Mouse (Mus musculus) midbrain, embryonic 11.5 days (tissue): ENCODE results near the gene Rell1. TPM values are rescaled to one million over a fixed set of nuclear protein-coding genes. Genes with fewer than 3 reads are reported as not detected.

ENCODE experiments used
- ATAC-seq: fragments of 200-750 bp; cut with Nextera tagmentation; 2 replicates; pipeline ENCODE4 v1.8.0; 2017; ENCODE audit warnings: moderate TSS enrichment, moderate library complexity; ENCODE audit not compliant: low FRiP score
- DNase-seq: peaks from one replicate; pipeline ENCODE4 v3.0.0; 2015; ENCODE audit warnings: low spot score; ENCODE audit errors: missing footprints
- H3K27ac ChIP-seq: fragments of 300-500 bp; sonication (generic); 2 replicates; pipeline ENCODE4 v1.5.1; 2014; ENCODE audit warnings: low read depth, low read length
- H3K27me3 ChIP-seq: fragments of 300-500 bp; sonication (generic); 2 replicates; pipeline ENCODE4 v1.6.1; 2014; ENCODE audit warnings: mild to moderate bottlenecking, low read length, moderate library complexity, mixed read lengths; ENCODE audit not compliant: control insufficient read depth, insufficient read depth
- H3K36me3 ChIP-seq: fragments of 300-500 bp; sonication (generic); 2 replicates; pipeline ENCODE4 v1.6.1; 2014; ENCODE audit warnings: mild to moderate bottlenecking, low read length, moderate library complexity, mixed read lengths; ENCODE audit not compliant: control insufficient read depth, insufficient read depth
- H3K4me1 ChIP-seq: fragments of 300-500 bp; sonication (generic); 2 replicates; pipeline ENCODE4 v1.6.1; 2014; ENCODE audit warnings: low read length; ENCODE audit not compliant: control insufficient read depth, insufficient read depth
- H3K4me2 ChIP-seq: fragments of 300-500 bp; sonication (generic); 2 replicates; pipeline ENCODE4 v1.6.1; 2014; ENCODE audit warnings: mild to moderate bottlenecking, moderate library complexity
- H3K4me3 ChIP-seq: fragments of 300-500 bp; sonication (generic); 2 replicates; pipeline ENCODE4 v1.5.1; 2014; ENCODE audit warnings: low read depth, low read length
- H3K9ac ChIP-seq: fragments of 300-500 bp; sonication (generic); 2 replicates; pipeline ENCODE4 v1.6.1; 2014; ENCODE audit warnings: low read length
- H3K9me3 ChIP-seq: fragments of 300-500 bp; sonication (generic); 2 replicates; pipeline ENCODE4 v1.6.1; 2016; ENCODE audit warnings: low read length; ENCODE audit not compliant: control insufficient read depth
- WGBS: fragments of 180-500 bp; shearing (Covaris S2); extraction: QIAGEN DNeasy Blood & Tissue Kit; methylation state at CpG from one replicate; pipeline ENCODE4 v1.1.7; 2014; 5-methylcytosine and 5-hydroxymethylcytosine counted together
- polyA plus RNA-seq: library from polyadenylated mRNA; unstranded; fragments of >200 nt; fragmentation: Nextera tagmentation; extraction: Ambion mirVana; gene quantifications from 2 replicates; pipeline ENCODE4 v1.2.1, GENCODE M21; 2014

The Rell1 gene
- polyA plus RNA-seq: 8.4 and 10.0 TPM in 2 replicates

DNA sequence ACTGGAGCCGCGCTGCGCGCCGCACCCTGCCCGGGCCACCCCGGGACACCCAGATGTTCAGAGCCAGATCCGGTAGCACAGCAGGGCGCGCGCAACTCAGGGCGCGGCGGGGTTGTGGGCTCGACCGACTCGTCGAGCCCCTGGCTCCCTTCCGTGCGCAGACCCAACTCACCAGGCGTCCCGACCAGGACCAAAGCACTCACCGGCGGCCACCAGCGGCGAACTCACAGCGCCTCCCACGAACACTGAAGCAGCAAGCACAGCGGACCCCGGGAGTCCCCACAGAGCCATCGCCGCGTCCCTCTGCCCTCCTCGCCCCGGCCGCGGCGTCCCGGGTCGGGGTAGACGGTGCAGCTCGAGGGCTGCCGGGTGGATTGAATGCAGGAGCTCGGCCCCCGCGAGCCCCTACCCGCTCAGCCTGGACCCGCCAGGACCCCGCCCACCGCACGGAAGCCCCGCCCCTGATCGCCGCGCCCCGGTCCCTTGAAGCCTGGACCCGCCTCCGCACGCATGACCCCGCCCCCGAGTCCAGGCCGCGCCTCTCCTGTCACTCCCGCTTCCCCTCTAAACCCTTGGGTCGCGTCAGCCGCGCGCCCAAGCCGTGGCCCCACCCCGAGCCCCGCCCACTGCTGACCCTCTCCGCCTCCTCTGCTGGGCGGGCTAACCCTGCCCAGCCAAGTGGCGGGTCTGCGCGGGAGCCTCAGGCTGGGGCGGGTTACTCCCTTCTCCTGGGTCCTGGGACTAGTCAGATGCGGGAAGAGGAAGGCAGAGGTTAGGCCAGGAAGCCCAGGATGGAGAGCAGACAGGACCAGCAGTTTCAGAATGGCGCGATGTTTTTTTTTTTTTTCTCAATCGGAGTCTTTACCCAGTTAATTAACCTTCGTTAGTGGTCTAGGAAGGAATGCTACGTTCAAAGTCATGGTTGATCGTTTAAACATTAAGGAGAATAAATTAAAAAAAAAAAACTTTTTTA lies at the start of gene Rell1:
Rell1 (minus strand) TSS at position 455 of the 973 bp plus-strand sequence.
- H3K9me3 ChIP-seq: no peaks in the 10 kb centered on the region
- H3K4me2 ChIP-seq: peak within 1 kb of the TSS; percentile 68
- H3K9ac ChIP-seq: peak within 1 kb of the TSS; percentile 76
- DNase-seq (peak; percentile 100), ATAC-seq (peak; percentile 98)
- H3K36me3 ChIP-seq: no peaks in the 10 kb centered on the region
- H3K4me1 ChIP-seq: peaks cover 14% of the 10 kb centered on the region; the same call in 1 of the 2 replicates
- no peaks in the 10 kb centered on the region for H3K27me3 ChIP-seq
- no peak within 1 kb of the TSS for H3K27ac ChIP-seq
- H3K4me3 ChIP-seq: peak within 1 kb of the TSS; percentile 49
- 3% methylated on average over 57 of the region's 85 CpGs for WGBS

DNA sequence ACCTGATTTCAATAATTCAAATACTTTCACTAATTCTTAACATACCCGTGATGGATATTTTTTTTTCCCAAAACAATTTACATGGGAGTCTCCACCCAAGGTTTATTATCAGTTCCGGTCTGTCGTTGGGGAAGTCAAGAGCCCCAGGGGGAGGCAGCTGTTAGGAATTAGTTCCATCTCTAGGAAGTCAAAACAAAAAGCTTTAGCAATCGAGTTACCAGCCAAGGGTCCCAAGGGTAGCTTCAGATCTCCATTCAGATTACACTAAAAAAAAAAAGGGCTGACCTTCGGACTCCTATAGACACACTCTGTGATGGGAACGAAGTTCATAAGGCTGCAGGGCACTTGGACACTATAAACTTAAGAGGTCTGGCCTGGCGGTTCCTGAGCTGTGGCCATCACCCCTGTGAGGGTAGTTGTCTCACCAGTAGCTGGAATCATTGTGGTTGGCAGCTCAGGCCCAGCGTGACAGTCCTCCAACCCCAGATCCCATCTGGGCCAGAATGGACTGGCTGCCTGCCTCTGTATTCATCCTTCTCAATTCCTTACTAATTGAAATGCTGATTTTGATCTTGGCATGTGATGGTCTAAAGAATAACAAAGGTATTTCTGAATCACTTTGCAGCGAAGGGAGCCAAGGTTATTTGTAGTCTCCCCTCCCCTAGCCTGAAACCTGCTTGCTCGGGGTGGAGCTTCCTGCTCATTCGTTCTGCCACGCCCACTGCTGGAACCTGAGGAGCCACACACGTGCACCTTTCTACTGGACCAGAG lies 44.1 kb upstream of the Rell1 start:
- no peaks in the 10 kb centered on the region for H3K9me3 ChIP-seq
- ATAC-seq: no peak

DNA sequence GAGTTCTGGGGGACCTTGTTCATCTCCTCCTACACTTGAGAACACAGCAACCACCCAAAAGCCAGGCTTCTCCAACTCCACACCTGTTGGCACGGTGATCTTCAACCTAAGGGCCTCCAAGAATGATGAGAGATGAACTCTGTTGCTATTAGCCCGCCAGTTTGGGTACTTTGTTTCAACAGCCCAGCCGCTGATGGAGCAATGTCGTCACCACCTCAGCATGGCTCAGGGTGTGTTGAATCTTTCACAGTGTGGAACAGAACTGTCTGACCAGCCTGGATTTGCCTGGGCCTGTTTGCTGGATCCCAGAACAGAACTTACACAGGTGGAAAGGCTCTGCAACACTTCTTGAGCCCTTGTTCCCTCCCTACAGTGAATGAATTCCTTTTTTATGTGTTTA lies 37.9 kb upstream of the Rell1 start:
- no peaks in the 10 kb centered on the region for H3K9me3 ChIP-seq
- WGBS: 84% methylated on average over 4 of the region's 4 CpGs
- no peak for ATAC-seq

More for the DNA sequence above, 44.1 kb upstream of the Rell1 start:
- no peaks in the 10 kb centered on the region for H3K4me1 ChIP-seq
- no peak overlapping the region for H3K27ac ChIP-seq
- H3K4me2 ChIP-seq: no peak overlapping the region
- H3K36me3 ChIP-seq: no peaks in the 10 kb centered on the region
- no peak overlapping the region for H3K4me3 ChIP-seq
- 79% methylated on average over 12 of the region's 13 CpGs for WGBS
- no peak overlapping the region for H3K9ac ChIP-seq
- no peak for DNase-seq
- no peaks in the 10 kb centered on the region for H3K27me3 ChIP-seq

DNA sequence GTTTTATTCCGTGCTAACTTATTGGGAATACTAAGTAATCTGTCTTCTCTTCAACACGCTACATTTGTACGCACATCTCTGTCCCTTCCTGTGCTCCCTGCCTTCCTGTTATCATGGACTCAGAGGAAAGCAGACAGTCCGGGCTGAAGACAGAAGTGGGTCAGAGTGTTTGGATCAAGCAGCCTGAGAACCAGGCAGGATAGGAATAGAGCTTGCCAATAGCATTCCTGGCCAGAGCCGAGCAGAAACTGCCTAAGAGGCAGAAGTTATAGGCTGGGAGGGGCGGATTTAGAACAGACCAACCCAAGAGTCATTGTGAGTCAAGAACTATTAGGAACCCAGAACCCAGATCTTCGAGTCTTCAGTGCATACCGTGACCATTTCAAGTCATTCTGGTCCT lies 34.6 kb upstream of the Rell1 start:
- Histone ChIP-seq H3K27ac (no peak overlapping the region), H3K4me3 (no peak overlapping the region), H3K4me2 (no peak overlapping the region), H3K36me3 (no peaks in the 10 kb centered on the region), H3K27me3 (no peaks in the 10 kb centered on the region), H3K4me1 (no peaks in the 10 kb centered on the region), H3K9ac (no peak overlapping the region), H3K9me3 (no peaks in the 10 kb centered on the region)
- DNase-seq: no peak
- 86% methylated on average over 8 of the region's 8 CpGs for WGBS
- ATAC-seq: no peak

More for the DNA sequence above, 37.9 kb upstream of the Rell1 start:
- Histone ChIP-seq H3K4me3 (no peak overlapping the region), H3K27me3 (no peaks in the 10 kb centered on the region), H3K36me3 (no peaks in the 10 kb centered on the region), H3K4me1 (no peaks in the 10 kb centered on the region), H3K9ac (no peak overlapping the region), H3K27ac (no peak overlapping the region), H3K4me2 (no peak overlapping the region)
- DNase-seq: no peak

DNA sequence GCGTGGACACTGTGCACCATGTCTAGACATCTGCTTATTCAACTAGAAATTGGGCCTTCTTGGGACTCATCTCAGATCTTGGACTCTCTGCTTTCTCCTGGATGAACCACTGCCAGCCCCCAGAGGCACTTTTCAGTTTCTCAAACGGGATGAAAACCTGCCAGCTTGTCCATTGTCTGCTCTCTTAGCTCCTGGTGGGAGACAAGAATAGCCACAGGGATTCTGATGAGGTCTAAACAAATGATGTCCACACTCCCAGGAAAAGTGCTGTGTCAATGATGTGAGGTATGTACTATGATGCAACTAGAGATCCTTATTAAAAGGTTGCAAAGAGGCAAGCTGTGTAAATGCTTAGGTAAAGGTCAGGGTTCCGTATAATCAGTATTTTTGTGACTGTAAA lies 25.2 kb upstream of the Rell1 start:
- H3K4me1 ChIP-seq: 0 out of 2 replicates have a peak, but pooled peaks cover 3% of the 10 kb centered on the region
- H3K9me3 ChIP-seq: no peaks in the 10 kb centered on the region
- DNase-seq (no peak), ATAC-seq (no peak)
- H3K9ac ChIP-seq: no peak overlapping the region
- H3K27me3 ChIP-seq: no peaks in the 10 kb centered on the region
- H3K27ac ChIP-seq: no peak overlapping the region
- H3K36me3 ChIP-seq: no peaks in the 10 kb centered on the region
- no peak overlapping the region for H3K4me2 ChIP-seq
- WGBS: 34% methylated on average over 3 of the region's 3 CpGs
- no peak overlapping the region for H3K4me3 ChIP-seq

DNA sequence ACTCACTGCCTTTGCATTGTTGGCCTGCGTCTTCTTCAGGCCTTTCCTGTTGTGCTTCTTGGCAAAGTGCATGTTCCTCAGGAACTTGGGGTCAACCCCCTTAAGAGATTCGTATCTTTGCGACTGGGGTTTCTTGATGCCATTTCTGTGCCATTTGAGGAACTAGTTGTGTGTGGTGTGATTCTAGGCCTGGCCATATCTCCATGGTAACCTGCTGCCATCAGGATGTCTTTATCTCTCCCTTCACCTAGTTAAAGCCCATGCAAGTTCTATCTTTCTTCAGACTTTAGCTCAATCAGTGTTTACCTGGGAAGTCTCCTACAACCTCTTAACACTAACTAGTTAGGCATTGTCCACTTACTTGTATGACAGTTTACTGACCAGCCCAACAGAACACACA lies 22.0 kb upstream of the Rell1 start:
- no peaks in the 10 kb centered on the region for H3K36me3 ChIP-seq
- WGBS: 98% methylated on average over 3 of the region's 3 CpGs
- no peak overlapping the region for H3K27ac ChIP-seq
- no peak for DNase-seq
- no peak overlapping the region for H3K4me2 ChIP-seq
- H3K27me3 ChIP-seq: no peaks in the 10 kb centered on the region
- no peak overlapping the region for H3K9ac ChIP-seq
- 0 out of 2 replicates have a peak, but pooled peaks cover 3% of the 10 kb centered on the region for H3K4me1 ChIP-seq
- H3K9me3 ChIP-seq: no peaks in the 10 kb centered on the region
- H3K4me3 ChIP-seq: no peak overlapping the region
- ATAC-seq: no peak

DNA sequence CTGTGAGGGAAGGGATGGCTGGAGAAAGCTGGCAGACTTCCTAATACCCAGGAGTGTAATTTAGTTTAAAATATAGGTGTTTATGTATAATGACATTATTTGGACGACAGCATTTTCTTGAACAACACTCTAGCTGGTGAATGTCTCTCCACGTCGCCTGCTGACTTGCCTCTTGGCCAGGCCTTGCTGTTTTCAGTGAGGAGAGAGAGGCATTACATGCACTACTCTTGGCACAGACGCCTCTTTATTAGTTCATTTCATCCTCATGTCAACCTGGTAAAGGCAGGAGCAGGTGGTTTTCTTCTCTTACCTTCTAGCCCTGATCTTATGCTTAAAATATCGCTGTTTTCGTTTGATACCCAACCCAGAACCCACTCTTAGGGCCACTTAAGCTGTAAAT lies 17.6 kb upstream of the Rell1 start:
- no peak overlapping the region for H3K4me3 ChIP-seq
- ATAC-seq: no peak
- H3K27ac ChIP-seq: no peak overlapping the region
- no peaks in the 10 kb centered on the region for H3K36me3 ChIP-seq
- H3K27me3 ChIP-seq: no peaks in the 10 kb centered on the region
- DNase-seq: no peak
- WGBS: 87% methylated on average over 6 of the region's 6 CpGs
- H3K9ac ChIP-seq: no peak overlapping the region
- H3K9me3 ChIP-seq: no peaks in the 10 kb centered on the region
- no peaks in the 10 kb centered on the region for H3K4me1 ChIP-seq
- H3K4me2 ChIP-seq: no peak overlapping the region

DNA sequence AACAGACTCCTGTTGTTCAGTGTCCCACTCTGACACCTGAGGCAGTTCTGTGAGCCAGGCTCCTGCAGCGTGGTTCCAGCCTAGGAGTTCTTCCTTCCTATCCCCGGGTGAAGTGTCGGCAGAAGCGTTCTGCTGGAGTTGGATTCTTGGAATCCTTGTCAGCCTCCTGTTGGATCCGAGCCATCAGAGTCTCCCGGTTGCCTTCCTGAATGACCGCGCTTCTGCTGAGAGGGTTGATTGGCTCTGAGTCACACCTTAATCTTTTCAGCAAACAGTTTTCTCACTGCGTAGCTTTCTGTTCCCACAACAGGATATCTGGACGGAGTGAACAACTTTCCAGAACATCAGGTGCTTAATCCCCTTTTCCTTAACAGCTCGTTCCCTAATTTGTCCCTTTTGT lies 13.6 kb upstream of the Rell1 start:
- Histone ChIP-seq H3K4me2 (no peak overlapping the region), H3K4me1 (no peaks in the 10 kb centered on the region), H3K4me3 (no peak overlapping the region), H3K36me3 (no peaks in the 10 kb centered on the region), H3K27ac (no peak overlapping the region), H3K9ac (no peak overlapping the region), H3K9me3 (no peaks in the 10 kb centered on the region), H3K27me3 (no peaks in the 10 kb centered on the region)
- ATAC-seq (no peak), DNase-seq (no peak)
- 85% methylated on average over 11 of the region's 11 CpGs for WGBS

DNA sequence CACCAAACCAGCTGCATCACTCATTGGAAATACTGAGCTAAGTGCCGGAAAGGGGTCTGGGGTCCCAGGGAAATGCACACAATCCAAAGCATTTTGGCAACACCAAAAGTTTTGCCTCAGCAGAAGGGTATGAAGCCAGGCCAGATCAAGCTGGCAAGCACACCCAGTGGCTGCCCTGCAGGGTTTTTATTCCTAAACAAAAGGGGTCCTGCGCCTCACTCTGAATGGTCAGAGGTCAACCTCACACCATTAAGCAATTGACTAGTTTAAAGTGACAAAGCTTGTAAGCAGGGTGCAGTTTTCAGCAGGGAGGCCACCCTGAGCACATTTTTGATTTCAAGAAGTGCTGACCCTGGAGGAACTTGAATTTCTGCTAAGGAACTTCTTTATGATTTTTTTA lies 2.3 kb upstream of the Rell1 start:
- H3K9ac ChIP-seq: no peak overlapping the region
- DNase-seq (no peak), ATAC-seq (no peak)
- no peaks in the 10 kb centered on the region for H3K27me3 ChIP-seq
- H3K27ac ChIP-seq: no peak overlapping the region
- no peaks in the 10 kb centered on the region for H3K9me3 ChIP-seq
- H3K4me1 ChIP-seq: peaks cover 14% of the 10 kb centered on the region; the same call in 1 of the 2 replicates
- H3K36me3 ChIP-seq: no peaks in the 10 kb centered on the region
- no peak overlapping the region for H3K4me3 ChIP-seq
- H3K4me2 ChIP-seq: no peak overlapping the region
- 32% methylated on average over 2 of the region's 2 CpGs for WGBS
